ENCODE assay signal across 14 mouse cellular contexts in genomic region chr14:30208156-30208555, GRCm38 (mm10).
DNase-seq lines count a peak whose midpoint lies in the region; TF ChIP-seq lines count a peak whose summit lies in the region.
"Had no signal": no experiment of that assay in that cellular context is flagged by ENCODE, and none has a peak within 500 bp of the region (broad histone marks: within the 10 kb centered on the region; RNA-seq: fewer than 3 reads in every experiment).

No protein-coding gene starts in this region.

- no peak for TF ChIP-seq CTCF in brain, embryonic 14.5 days (IDR thresholded peaks at IDR 0.05; ENCODE audit: borderline replicate concordance, extremely low read depth, insufficient read depth, insufficient read length)

- peak; percentile 42 for DNase-seq in cerebellum, adult 11 months
- DNase-seq in cerebellum, postnatal 4 days (ENCODE audit: low spot score in 2 of 2), result no peak
- peak; percentile 32 to 64 for DNase-seq in layer of hippocampus, adult 18-20 months (ENCODE audit: low spot score in 2 of 2)
- DNase-seq in layer of hippocampus, adult 8-10 months (ENCODE audit: low spot score in 2 of 2), result no peak
- peak; percentile 41 for DNase-seq in brain, embryonic 14.5 days (ENCODE audit: low read depth)
- peak; percentile 70 for DNase-seq in cerebellum, adult 9-10 months
- no peak for DNase-seq in right cerebral cortex, postnatal 4 days
- DNase-seq in kidney, postnatal 14 days, result no peak
- DNase-seq: adrenal gland, postnatal 10 days; gastrocnemius, postnatal 10 days; kidney, adult 8-10 months; right cerebral cortex, postnatal 25 days; spleen, adult 18-20 months; thymus, postnatal 36 days had no signal

- no peak for TF ChIP-seq POLR2A in brain, embryonic 14.5 days (IDR thresholded peaks at IDR 0.05; ENCODE audit: borderline replicate concordance, extremely low read depth, insufficient read depth, insufficient read length, poor library complexity, severe bottlenecking)

Comparison
In these comparisons a context has a peak if more than half of its experiments do, and no peak if none do; other contexts are left out.
1. DNase-seq: peak in cerebellum, adult 11 months (single experiment), layer of hippocampus, adult 18-20 months (2 of 2), brain, embryonic 14.5 days (single experiment) and cerebellum, adult 9-10 months (single experiment); none in cerebellum, postnatal 4 days (0 of 2), layer of hippocampus, adult 8-10 months (0 of 2), right cerebral cortex, postnatal 4 days (single experiment) and kidney, postnatal 14 days (single experiment).